Mouse (Mus musculus): ENCODE measurements around the gene Vmn1r111.
"Not testable (repeated sequence)": the region's sequence is repeated elsewhere in the genome, so short reads cannot be mapped to it uniquely, and the experiment has no call there.

Gene Vmn1r111

DNA sequence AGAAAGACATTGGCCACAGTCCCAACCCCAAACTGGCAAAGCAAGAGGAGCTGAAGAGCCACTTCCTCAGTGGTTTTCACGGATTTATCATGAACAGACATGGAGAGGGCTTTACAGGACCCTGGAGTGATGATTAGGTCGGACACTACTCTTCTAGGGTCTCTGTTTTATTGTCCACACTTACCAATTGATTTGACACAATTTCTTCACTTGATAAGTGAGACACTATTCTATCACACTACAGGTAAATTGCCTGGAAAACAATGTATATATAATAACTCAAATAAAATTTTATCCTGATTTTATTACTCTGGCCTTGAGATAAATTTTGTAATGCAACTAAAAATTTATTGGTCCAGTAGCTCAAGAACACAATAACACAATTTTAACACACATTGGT, at the start of gene Vmn1r111:
Vmn1r111 (minus strand) TSS at position 101 of the 400 bp plus-strand sequence.
- not testable (repeated sequence) for DNase-seq

DNA sequence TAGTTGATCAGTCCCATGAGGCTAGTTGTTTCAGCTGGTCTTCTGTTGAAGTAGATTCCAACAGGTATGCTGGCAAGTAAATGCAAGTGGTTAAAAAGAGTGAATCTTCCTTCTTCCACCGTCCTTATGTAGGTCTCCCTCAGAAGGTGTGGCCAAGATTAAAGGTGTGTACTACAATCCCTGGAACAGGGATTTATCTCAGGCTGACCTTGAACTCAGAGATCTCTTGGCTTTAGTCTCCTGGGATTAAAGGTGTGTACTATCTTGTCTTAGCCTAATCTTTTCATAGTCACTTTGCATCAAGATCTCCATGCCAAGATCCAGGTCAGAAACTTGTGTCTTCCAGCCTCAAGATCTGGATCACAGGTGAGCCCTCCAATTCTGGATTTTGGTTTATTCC, 27.5 kb upstream of the Vmn1r111 start, which contains the start of gene Gm10668:
Gm10668 (minus strand) TSS at position 101 of the 400 bp plus-strand sequence.
- not testable (repeated sequence) for DNase-seq

DNA sequence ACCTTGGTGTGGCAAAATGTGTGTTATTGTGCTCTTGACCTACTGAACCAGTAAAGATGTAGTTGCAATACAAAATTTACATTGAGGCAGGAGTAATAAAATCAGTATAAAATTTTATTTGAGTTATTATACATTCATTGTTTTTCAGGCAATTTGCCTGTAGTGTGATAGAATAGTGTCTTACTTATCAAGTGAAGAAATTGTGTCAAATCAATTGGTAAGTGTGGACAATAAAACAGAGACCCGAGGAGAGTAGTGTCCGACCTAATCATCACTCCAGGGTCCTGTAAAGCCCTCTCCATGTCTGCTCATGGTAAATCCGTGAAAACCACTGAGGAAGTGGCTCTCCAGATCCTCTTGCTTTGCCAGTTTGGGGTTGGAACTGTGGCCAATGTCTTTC, 34.4 kb downstream of the Vmn1r111 start, which contains the start of gene Vmn1r107:
Vmn1r107 (plus strand) TSS at position 301 of the 400 bp plus-strand sequence.
- not testable (repeated sequence) for DNase-seq
